In the genomic region with DNA sequence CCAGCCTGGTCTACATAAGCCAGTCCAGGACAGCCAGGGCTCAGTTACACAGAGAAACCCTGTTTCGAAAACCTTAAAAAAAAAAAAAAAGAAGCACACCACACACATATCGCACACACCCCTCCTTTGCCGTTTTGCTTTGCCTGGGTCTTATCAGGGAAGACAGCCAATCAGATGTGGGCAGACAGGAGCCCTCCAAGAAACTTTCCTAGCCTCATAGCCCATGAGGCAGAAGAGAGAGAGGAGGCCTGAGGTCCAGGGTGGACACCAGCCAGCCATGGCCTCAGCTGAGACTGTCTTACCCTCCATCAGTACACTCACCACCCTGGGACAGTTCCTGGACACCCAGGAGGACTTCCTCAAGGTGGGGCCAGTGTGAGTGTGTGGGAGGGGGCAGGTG, we compare ENCODE assay signal across 8 mouse cellular contexts. TPM values are rescaled to one million over a fixed set of nuclear protein-coding genes. Genes with fewer than 3 reads are reported as not detected.
DNase-seq lines count a peak whose midpoint lies in the region; ATAC-seq and TF ChIP-seq lines count a peak whose summit lies in the region.

A gene (plus strand): TSS at position 177 of the 400 bp plus-strand sequence.

- peak within 1 kb of the TSS; percentile 83 for H3K4me3 ChIP-seq in lung, adult 2 months (replicated peaks; ENCODE audit: extremely low read depth, low read depth, low read length)
- peak within 1 kb of the TSS; percentile 60 for H3K4me3 ChIP-seq in embryonic facial prominence, embryonic 14.5 days (ENCODE audit: low read depth, low read length)
- H3K4me3 ChIP-seq in limb, embryonic 13.5 days: peak within 1 kb of the TSS; percentile 60
- peak within 1 kb of the TSS; percentile 66 for H3K4me3 ChIP-seq in spleen, adult 2 months (ENCODE audit: extremely low read depth, insufficient read depth, insufficient read length)

- peak within 1 kb of the TSS; percentile 94 for H3K4me2 ChIP-seq in embryonic facial prominence, embryonic 14.5 days (ENCODE audit: low read depth, low read length)
- peak within 1 kb of the TSS; percentile 89 for H3K4me2 ChIP-seq in limb, embryonic 13.5 days (replicated peaks)

- peak within 1 kb of the TSS; percentile 77 for H3K9ac ChIP-seq in embryonic facial prominence, embryonic 14.5 days (ENCODE audit: low read depth, low read length)
- H3K9ac ChIP-seq in limb, embryonic 13.5 days: peak within 1 kb of the TSS; percentile 80

- no peak for TF ChIP-seq POLR2A in lung, adult 2 months (IDR thresholded peaks at IDR 0.05; ENCODE audit: borderline replicate concordance, extremely low read depth, low read depth, low read length)
- TF ChIP-seq POLR2A in spleen, adult 2 months (IDR thresholded peaks at IDR 0.05; ENCODE audit: low read depth, low read length): no peak

- peaks cover 3% of the 10 kb centered on the region; the same call in 1 of the 2 replicates for H3K4me1 ChIP-seq in lung, adult 2 months (ENCODE audit: control insufficient read depth, insufficient read depth, low read length)
- no peaks in the 10 kb centered on the region for H3K4me1 ChIP-seq in embryonic facial prominence, embryonic 14.5 days (ENCODE audit: control insufficient read depth, insufficient read depth, low read length)
- H3K4me1 ChIP-seq in limb, embryonic 13.5 days: peaks cover 14% of the 10 kb centered on the region
- peaks cover 2% of the 10 kb centered on the region; the same call in 1 of the 2 replicates for H3K4me1 ChIP-seq in spleen, adult 2 months (ENCODE audit: control insufficient read depth, insufficient read depth, insufficient read length)

- H3K36me3 ChIP-seq in embryonic facial prominence, embryonic 14.5 days (ENCODE audit: control insufficient read depth, insufficient read depth, low read length): no peaks in the 10 kb centered on the region
- H3K36me3 ChIP-seq in limb, embryonic 13.5 days: no peaks in the 10 kb centered on the region
- H3K36me3 ChIP-seq in spleen, adult 2 months (ENCODE audit: control insufficient read depth, insufficient read depth, low read length): no peaks in the 10 kb centered on the region

- DNase-seq in lung, adult 2 months: no peak
- DNase-seq in lung, postnatal 36 days: no peak
- DNase-seq in embryonic facial prominence, embryonic 14.5 days (ENCODE audit: low spot score): no peak
- DNase-seq in spleen, adult 2 months (ENCODE audit: low read depth in 1 of 2, low spot score in 2 of 2): no peak
- DNase-seq in adrenal gland, postnatal 36 days: no peak
- DNase-seq in frontal cortex, postnatal 14 days (ENCODE audit: low spot score in 2 of 2): no peak
- DNase-seq in thymus, adult 18-20 months: no peak

- peak within 1 kb of the TSS; percentile 59; the same call in 1 of the 2 replicates for H3K27ac ChIP-seq in embryonic facial prominence, embryonic 14.5 days (replicated peaks; ENCODE audit: low read depth, low read length)
- peak within 1 kb of the TSS; percentile 34; the same call in 1 of the 2 replicates for H3K27ac ChIP-seq in limb, embryonic 13.5 days
- H3K27ac ChIP-seq in spleen, adult 2 months (ENCODE audit: insufficient read depth, low read length): peak within 1 kb of the TSS; percentile 38; the same call in 1 of the 2 replicates

- ATAC-seq in embryonic facial prominence, embryonic 14.5 days (ENCODE audit: low read depth): no peak
- no peak for ATAC-seq in limb, embryonic 13.5 days (ENCODE audit: low FRiP score, low read depth)

- TF ChIP-seq CTCF in lung, adult 2 months (IDR thresholded peaks at IDR 0.05; ENCODE audit: insufficient read depth, low read length): no peak
- TF ChIP-seq CTCF in spleen, adult 2 months (IDR thresholded peaks at IDR 0.05; ENCODE audit: extremely low read depth, insufficient read depth, insufficient read length, insufficient replicate concordance): no peak

- WGBS in lung, adult 2 months: 70% methylated on average over 3 of the region's 3 CpGs
- WGBS in embryonic facial prominence, embryonic 14.5 days: 67% methylated on average over 3 of the region's 3 CpGs
- WGBS in limb, embryonic 13.5 days: 68% methylated on average over 3 of the region's 3 CpGs
- WGBS in spleen, adult 2 months: 70% methylated on average over 3 of the region's 3 CpGs

- H3K9me3 ChIP-seq in embryonic facial prominence, embryonic 14.5 days (ENCODE audit: control insufficient read depth, low read length): no peaks in the 10 kb centered on the region
- H3K9me3 ChIP-seq in limb, embryonic 13.5 days: no peaks in the 10 kb centered on the region

- no peaks in the 10 kb centered on the region for H3K27me3 ChIP-seq in embryonic facial prominence, embryonic 14.5 days (replicated peaks; ENCODE audit: control insufficient read depth, insufficient read depth, low read length)
- peaks cover 8% of the 10 kb centered on the region; the same call in 1 of the 2 replicates for H3K27me3 ChIP-seq in limb, embryonic 13.5 days
- H3K27me3 ChIP-seq in spleen, adult 2 months (ENCODE audit: control insufficient read depth, insufficient read depth, low read length): no peaks in the 10 kb centered on the region

RNA-seq across cellular contexts. Expression of the gene that starts here (rescaled TPM):
- polyA plus RNA-seq in lung, adult 2 months (2012; rRNA removed): 0.14 and 0.23 TPM in 2 replicates
- polyA plus RNA-seq in embryonic facial prominence, embryonic 14.5 days (2014; fragmentation: Nextera tagmentation; extraction: Ambion mirVana): 2.1 and 2.2 TPM in 2 replicates
- polyA plus RNA-seq in limb, embryonic 13.5 days (2015; fragmentation: Nextera tagmentation; extraction: Ambion mirVana): 2.4 and 4.4 TPM in 2 replicates
- polyA plus RNA-seq in spleen, adult 2 months (2012; rRNA removed): 46.5 and 70.0 TPM in 2 replicates
- total RNA-seq in adrenal gland, postnatal 36 days (2021): under 1 TPM in 1 of 2 experiments, not detected in 1; 0.20 TPM
